Mouse (Mus musculus): ENCODE data around the gene Rere. TPM values are rescaled to one million over a fixed set of nuclear protein-coding genes. Genes with fewer than 3 reads are reported as not detected.
"Not testable (repeated sequence)": the region's sequence is repeated elsewhere in the genome, so short reads cannot be mapped to it uniquely, and the experiment has no call there.

The Rere gene
- polyA plus RNA-seq, 1 experiment from 2014 or later, result 19.7 TPM

DNA sequence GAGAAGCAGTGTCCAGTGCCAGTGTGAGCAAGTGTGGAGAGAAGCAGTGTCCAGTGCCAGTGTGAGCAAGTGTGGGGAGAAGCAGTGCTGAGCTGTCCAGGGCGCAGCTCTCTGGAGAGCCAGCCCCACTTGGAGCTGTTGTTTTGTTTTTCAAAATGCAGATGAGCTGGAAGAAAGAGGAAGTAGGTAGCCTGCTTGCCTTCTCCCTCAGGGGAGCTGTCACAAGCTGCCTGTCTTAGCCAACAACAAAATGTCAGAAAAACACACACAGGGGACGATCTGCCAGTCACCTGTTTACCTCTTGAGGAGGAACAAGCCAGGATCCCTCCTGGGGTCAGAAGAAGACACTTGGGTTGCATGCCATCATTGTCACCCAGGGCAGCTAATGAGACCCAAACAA is 204.7 kb downstream of the Rere start:
- no peak for ATAC-seq (ENCODE audit: insufficient number of reproducible peaks, low FRiP score, low TSS enrichment, low read depth)
- no peak overlapping the region for H3K9ac ChIP-seq
- no peaks in the 10 kb centered on the region for H3K27me3 ChIP-seq
- 31% methylated on average over 2 of the region's 2 CpGs for WGBS
- no peak overlapping the region for H3K4me2 ChIP-seq
- no peak overlapping the region for H3K4me3 ChIP-seq
- peaks cover 30% of the 10 kb centered on the region for H3K4me1 ChIP-seq
- 0 out of 2 replicates have a peak, but pooled peaks cover 4% of the 10 kb centered on the region for H3K36me3 ChIP-seq
- no peak overlapping the region; the same call in 1 of the 2 replicates for H3K27ac ChIP-seq
- H3K9me3 ChIP-seq, result no peaks in the 10 kb centered on the region

DNA sequence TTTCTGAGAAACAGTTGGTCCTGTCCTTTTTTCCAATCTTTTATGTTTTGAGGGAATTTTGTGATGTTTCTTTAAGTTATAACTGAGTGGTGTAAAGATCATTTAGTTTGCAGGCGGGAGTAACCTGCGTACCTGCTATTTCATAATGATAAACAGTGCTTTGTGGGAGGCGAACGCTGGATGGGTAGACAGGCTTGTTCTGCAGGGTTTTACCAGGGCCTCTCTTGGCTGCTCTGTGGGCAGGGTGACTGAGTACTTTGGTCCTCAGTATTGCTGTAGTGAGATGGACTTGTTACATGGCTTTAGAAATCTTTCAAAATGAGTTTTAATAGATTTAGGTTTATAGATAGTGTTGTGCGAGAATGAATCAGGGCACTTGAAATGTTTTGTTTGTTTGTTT is 205.7 kb downstream of the Rere start:
- H3K27ac ChIP-seq, result 0 out of 2 replicates have a peak overlapping the region, but pooled peaks have one; percentile 43
- 42% methylated on average over 5 of the region's 5 CpGs for WGBS

DNA sequence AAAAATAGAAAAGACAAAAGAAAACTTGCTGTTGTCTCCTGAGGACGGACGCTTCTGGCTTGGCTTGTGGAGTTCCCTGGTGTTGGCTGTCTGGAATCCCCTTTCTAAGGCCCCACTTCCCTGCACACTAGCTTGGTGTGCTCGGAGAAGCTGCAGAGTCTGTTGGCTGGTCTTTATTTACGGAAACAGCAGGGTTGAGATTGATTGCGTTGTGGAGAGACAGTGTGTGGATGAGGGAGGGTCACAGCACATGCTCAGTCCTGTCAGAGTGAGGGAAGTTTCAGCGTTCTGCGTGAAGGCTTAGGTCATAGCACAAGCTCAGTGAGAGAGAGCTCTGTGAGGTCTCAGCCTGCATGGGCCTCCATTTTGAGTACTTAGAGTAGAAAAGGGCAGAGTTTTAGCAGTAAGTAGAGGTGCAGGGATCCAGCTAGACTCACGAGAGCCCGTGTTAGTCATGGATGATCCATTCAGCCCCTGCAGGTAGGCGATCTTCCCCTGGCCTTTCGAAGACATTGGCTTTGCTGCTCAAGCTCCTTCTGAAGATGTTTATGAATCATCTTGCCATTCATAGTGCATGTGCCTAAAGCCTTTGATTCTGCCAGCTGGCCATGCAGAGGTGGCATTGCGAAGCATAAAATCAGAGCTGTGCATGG is 206.8 kb downstream of the Rere start:
- Histone ChIP-seq H3K27ac (peak overlapping the region; percentile 85), H3K4me2 (peak overlapping the region; percentile 52), H3K9ac (peak overlapping the region; percentile 31; the same call in 1 of the 2 replicates), H3K36me3 (no peaks in the 10 kb centered on the region), H3K4me1 (peaks cover 36% of the 10 kb centered on the region), H3K4me3 (peak overlapping the region; percentile 40), H3K27me3 (no peaks in the 10 kb centered on the region), H3K9me3 (no peaks in the 10 kb centered on the region)
- 21% methylated on average over 12 of the region's 12 CpGs for WGBS
- peak; percentile 92 for ATAC-seq (ENCODE audit: insufficient number of reproducible peaks, low FRiP score, low TSS enrichment, low read depth)

More for the DNA sequence above, 205.7 kb downstream of the Rere start:
- Histone ChIP-seq H3K9me3 (no peaks in the 10 kb centered on the region), H3K36me3 (0 out of 2 replicates have a peak, but pooled peaks cover 2% of the 10 kb centered on the region), H3K4me3 (no peak overlapping the region), H3K4me1 (peaks cover 30% of the 10 kb centered on the region), H3K4me2 (no peak overlapping the region), H3K27me3 (no peaks in the 10 kb centered on the region), H3K9ac (no peak overlapping the region)
- no peak for ATAC-seq (ENCODE audit: insufficient number of reproducible peaks, low FRiP score, low TSS enrichment, low read depth)

DNA sequence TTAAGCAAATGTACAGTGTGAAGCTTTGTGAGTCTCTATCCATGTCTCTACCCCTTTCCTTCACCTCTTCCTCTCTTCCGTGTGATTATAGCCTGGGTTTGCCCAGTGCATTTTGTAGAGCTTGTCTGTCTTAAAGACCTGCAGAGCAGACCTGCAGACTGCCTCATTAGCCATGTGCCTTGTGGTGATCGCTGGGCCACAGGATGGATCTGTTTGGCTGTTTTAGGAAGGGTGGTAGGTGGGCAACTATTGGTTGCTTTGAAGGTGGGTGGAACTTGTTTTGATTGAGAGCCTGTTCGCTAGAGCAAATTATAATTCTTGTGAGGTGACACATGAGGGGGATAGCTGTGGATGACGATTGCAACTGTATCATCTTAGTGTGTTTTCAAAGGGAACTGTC is 207.3 kb downstream of the Rere start:
- no peaks in the 10 kb centered on the region for H3K9me3 ChIP-seq
- 0 out of 2 replicates have a peak overlapping the region, but pooled peaks have one; percentile 14 for H3K9ac ChIP-seq
- peak overlapping the region; percentile 40 for H3K4me3 ChIP-seq
- no peaks in the 10 kb centered on the region for H3K36me3 ChIP-seq
- peak overlapping the region; percentile 52 for H3K4me2 ChIP-seq
- peaks cover 40% of the 10 kb centered on the region for H3K4me1 ChIP-seq
- H3K27ac ChIP-seq, result peak overlapping the region; percentile 85
- no peak for ATAC-seq (ENCODE audit: insufficient number of reproducible peaks, low FRiP score, low TSS enrichment, low read depth)
- 42% methylated on average over 4 of the region's 4 CpGs for WGBS
- no peaks in the 10 kb centered on the region for H3K27me3 ChIP-seq

DNA sequence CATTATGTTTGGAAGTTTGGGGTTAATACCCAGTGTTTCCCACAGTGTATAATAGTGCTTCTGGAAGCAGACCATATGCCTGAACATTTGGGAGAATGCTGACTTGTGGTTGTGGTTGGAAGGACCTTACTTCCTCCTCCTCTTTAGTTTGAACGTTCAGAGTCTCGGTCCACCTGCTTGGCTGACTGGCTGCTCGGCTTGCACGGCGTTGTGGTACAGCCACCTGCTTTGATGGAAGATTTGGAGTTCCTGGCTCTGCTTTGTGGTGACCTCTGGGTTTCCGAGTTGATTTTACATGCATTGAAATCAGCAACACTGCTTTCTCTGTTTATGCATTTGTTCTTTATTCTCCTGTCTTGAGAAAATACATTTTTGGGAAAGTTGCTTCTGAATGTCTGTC is 208.6 kb downstream of the Rere start:
- Histone ChIP-seq H3K27me3 (no peaks in the 10 kb centered on the region), H3K36me3 (no peaks in the 10 kb centered on the region), H3K4me3 (no peak overlapping the region), H3K4me1 (peaks cover 42% of the 10 kb centered on the region), H3K9me3 (no peaks in the 10 kb centered on the region), H3K4me2 (no peak overlapping the region), H3K9ac (no peak overlapping the region), H3K27ac (no peak overlapping the region)
- 69% methylated on average over 6 of the region's 6 CpGs for WGBS
- no peak for ATAC-seq (ENCODE audit: insufficient number of reproducible peaks, low FRiP score, low TSS enrichment, low read depth)

- H3K9me3 ChIP-seq, result no peaks in the 10 kb centered on the region
- no peak overlapping the region for H3K4me2 ChIP-seq
- no peak for ATAC-seq (ENCODE audit: insufficient number of reproducible peaks, low FRiP score, low TSS enrichment, low read depth)
- no peaks in the 10 kb centered on the region for H3K27me3 ChIP-seq
- 77% methylated on average over 4 of the region's 4 CpGs for whole genome bisulfite sequencing
- H3K4me3 ChIP-seq, result no peak overlapping the region
- no peak overlapping the region for H3K27ac ChIP-seq
- peaks cover 37% of the 10 kb centered on the region for H3K4me1 ChIP-seq
- H3K9ac ChIP-seq, result no peak overlapping the region
- H3K36me3 ChIP-seq, result 0 out of 2 replicates have a peak, but pooled peaks cover 2% of the 10 kb centered on the region
These were observed 210.3 kb downstream of the Rere start for GRCm38 (mm10) chr4:150491710-150492109.

DNA sequence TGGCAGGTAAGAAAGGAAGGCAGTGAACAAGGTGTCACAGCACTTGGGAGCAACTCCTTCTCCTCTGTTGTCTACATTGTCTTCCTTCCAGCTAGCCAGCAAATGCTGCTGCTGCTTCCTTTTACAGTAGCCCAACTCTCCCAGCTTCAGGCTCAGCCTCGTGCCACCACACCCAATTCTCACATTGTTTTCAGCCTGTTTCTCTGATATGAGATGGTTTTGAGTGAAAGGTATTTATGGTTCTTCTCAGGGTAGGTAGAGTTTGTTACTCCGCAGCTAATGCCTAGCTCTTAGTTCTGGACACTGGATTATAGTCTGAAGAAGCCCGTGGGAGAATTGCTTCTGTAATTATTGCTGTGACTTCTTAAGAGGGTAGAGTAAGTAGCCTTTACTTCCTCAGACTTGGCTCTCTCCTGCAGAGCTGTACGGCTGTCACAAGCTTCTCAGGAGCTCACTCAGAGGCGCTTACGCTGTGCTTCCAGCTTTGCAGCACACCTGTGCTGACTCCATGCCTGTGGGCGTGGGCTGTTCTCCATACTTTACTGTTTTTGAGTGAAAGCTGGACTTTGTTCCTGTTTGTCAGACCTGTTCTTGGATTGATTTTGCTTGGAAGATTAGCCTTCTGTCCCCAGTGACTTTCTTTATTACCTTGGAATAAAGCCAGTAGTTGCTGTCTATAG is 212.0 kb downstream of the Rere start:
- no peaks in the 10 kb centered on the region for H3K27me3 ChIP-seq
- H3K4me1 ChIP-seq, result peaks cover 21% of the 10 kb centered on the region
- H3K9ac ChIP-seq, result no peak overlapping the region
- no peak for ATAC-seq (ENCODE audit: insufficient number of reproducible peaks, low FRiP score, low TSS enrichment, low read depth)
- H3K4me2 ChIP-seq, result no peak overlapping the region
- no peak overlapping the region for H3K4me3 ChIP-seq
- H3K36me3 ChIP-seq, result 0 out of 2 replicates have a peak, but pooled peaks cover 2% of the 10 kb centered on the region
- WGBS, result 60% methylated on average over 7 of the region's 7 CpGs
- H3K27ac ChIP-seq, result no peak overlapping the region
- H3K9me3 ChIP-seq, result no peaks in the 10 kb centered on the region

- not testable (repeated sequence) for H3K36me3 ChIP-seq; H3K27ac ChIP-seq; H3K9me3 ChIP-seq; ATAC-seq (ENCODE audit: insufficient number of reproducible peaks, low FRiP score, low TSS enrichment, low read depth); H3K9ac ChIP-seq; H3K4me3 ChIP-seq; H3K4me2 ChIP-seq; H3K27me3 ChIP-seq
- H3K4me1 ChIP-seq, result peaks cover 16% of the 10 kb centered on the region
- WGBS, result 87% methylated on average over 5 of the region's 5 CpGs
These were observed 212.5 kb downstream of the Rere start for GRCm38 (mm10) chr4:150493938-150494330.

DNA sequence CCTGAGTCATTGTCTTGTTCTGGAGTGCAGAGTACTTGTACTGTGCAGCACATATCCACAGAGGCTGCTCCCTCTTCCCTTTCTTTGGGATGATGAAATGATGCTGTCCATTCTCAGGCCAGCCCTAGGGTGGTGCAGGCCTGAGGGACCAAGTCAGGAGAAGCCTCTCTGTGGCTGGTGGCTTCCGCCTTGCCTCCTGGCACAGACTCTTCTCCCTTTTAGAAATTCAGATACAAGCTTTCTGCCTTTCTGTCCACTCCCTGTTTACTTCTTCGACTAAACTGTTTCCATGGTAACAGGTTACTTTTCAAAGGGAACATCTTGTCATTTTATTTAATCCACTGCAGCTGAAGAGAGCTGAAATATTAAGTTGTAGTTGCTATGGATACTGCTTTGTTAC is 214.1 kb downstream of the Rere start:
- H3K27me3 ChIP-seq, result no peaks in the 10 kb centered on the region
- H3K4me1 ChIP-seq, result peaks cover 12% of the 10 kb centered on the region; the same call in 1 of the 2 replicates
- 67% methylated on average over 2 of the region's 2 CpGs for WGBS
- no peaks in the 10 kb centered on the region for H3K9me3 ChIP-seq
- no peak overlapping the region for H3K4me2 ChIP-seq
- H3K27ac ChIP-seq, result no peak overlapping the region
- no peak overlapping the region for H3K9ac ChIP-seq
- peaks cover 7% of the 10 kb centered on the region; the same call in 1 of the 2 replicates for H3K36me3 ChIP-seq
- H3K4me3 ChIP-seq, result no peak overlapping the region
- no peak; the same call in 1 of the 2 replicates for ATAC-seq (ENCODE audit: insufficient number of reproducible peaks, low FRiP score, low TSS enrichment, low read depth)

GRCm38 (mm10) chr4:150504304-150505021 is 223.0 kb downstream of the Rere start:
- peaks cover 27% of the 10 kb centered on the region for H3K36me3 ChIP-seq
- no peak for ATAC-seq (ENCODE audit: insufficient number of reproducible peaks, low FRiP score, low TSS enrichment, low read depth)
- 91% methylated on average over 11 of the region's 11 CpGs for WGBS

GRCm38 (mm10) chr4:150509026-150509712 is 227.7 kb downstream of the Rere start:
- no peak overlapping the region for H3K27ac ChIP-seq
- no peaks in the 10 kb centered on the region for H3K9me3 ChIP-seq
- H3K4me2 ChIP-seq, result no peak overlapping the region
- no peaks in the 10 kb centered on the region for H3K27me3 ChIP-seq
- H3K4me3 ChIP-seq, result no peak overlapping the region
- H3K9ac ChIP-seq, result no peak overlapping the region
- 86% methylated on average over 3 of the region's 3 CpGs for WGBS
- H3K36me3 ChIP-seq, result peaks cover 36% of the 10 kb centered on the region
- no peak for ATAC-seq (ENCODE audit: insufficient number of reproducible peaks, low FRiP score, low TSS enrichment, low read depth)
- no peaks in the 10 kb centered on the region for H3K4me1 ChIP-seq

More at GRCm38 (mm10) chr4:150504304-150505021, 223.0 kb downstream of the Rere start:
- Histone ChIP-seq H3K4me3 (no peak overlapping the region), H3K4me1 (no peaks in the 10 kb centered on the region), H3K27me3 (no peaks in the 10 kb centered on the region), H3K4me2 (no peak overlapping the region), H3K9me3 (no peaks in the 10 kb centered on the region), H3K27ac (no peak overlapping the region), H3K9ac (no peak overlapping the region)
